Mouse (Mus musculus) frontal cortex, postnatal 14 days (tissue): ENCODE measurements around the gene Adgrb2.
A peak's percentile ranks its signal among the peaks of the same experiment; 100 is the strongest.

Source experiments
- DNase-seq, 2 experiments: peaks; one replicate each; pipeline ENCODE4 v3.0.0; 2022; ENCODE audit warnings: low spot score in 2 of 2

Adgrb2 gene

GRCm38 (mm10) chr4:130031146-130031545 is 46.5 kb downstream of the Adgrb2 start:
- DNase-seq = no peak

GRCm38 (mm10) chr4:130033496-130033895 is 48.8 kb downstream of the Adgrb2 start:
- DNase-seq = no peak

GRCm38 (mm10) chr4:130036112-130036511 is 51.4 kb downstream of the Adgrb2 start:
- DNase-seq = no peak

GRCm38 (mm10) chr4:130036573-130037401 is 52.1 kb downstream of the Adgrb2 start:
- DNase-seq = peak in 1 of 2 experiments; percentile 65

- DNase-seq = no peak
Measured at GRCm38 (mm10) chr4:130039351-130039750, 54.7 kb downstream of the Adgrb2 start.

GRCm38 (mm10) chr4:130041076-130041475 is 56.4 kb downstream of the Adgrb2 start:
- no peak for DNase-seq

GRCm38 (mm10) chr4:130044211-130044610 is 59.5 kb downstream of the Adgrb2 start:
- DNase-seq = no peak

- DNase-seq = no peak
Measured at GRCm38 (mm10) chr4:130045609-130046008, 60.9 kb downstream of the Adgrb2 start.

GRCm38 (mm10) chr4:130047331-130048202 is 62.9 kb downstream of the Adgrb2 start, which contains the start of gene Col16a1:
Gene Col16a1, plus strand, starts transcription at chr4:130047840.
- DNase-seq = peak; percentile 58 to 65

GRCm38 (mm10) chr4:130048203-130048479 is 63.5 kb downstream of the Adgrb2 start:
- DNase-seq = no peak

GRCm38 (mm10) chr4:130050056-130050824 is 65.6 kb downstream of the Adgrb2 start:
- no peak for DNase-seq

GRCm38 (mm10) chr4:130052283-130052682 is 67.6 kb downstream of the Adgrb2 start:
- no peak for DNase-seq

GRCm38 (mm10) chr4:130053111-130053510 is 68.4 kb downstream of the Adgrb2 start:
- no peak for DNase-seq

GRCm38 (mm10) chr4:130054727-130055126 is 70.1 kb downstream of the Adgrb2 start:
- no peak for DNase-seq

- no peak for DNase-seq
Measured at GRCm38 (mm10) chr4:130055160-130056010, 70.7 kb downstream of the Adgrb2 start.

- no peak for DNase-seq
Measured at GRCm38 (mm10) chr4:130056011-130056322, 71.3 kb downstream of the Adgrb2 start.

- no peak for DNase-seq
Measured at GRCm38 (mm10) chr4:130056471-130056870, 71.8 kb downstream of the Adgrb2 start.

GRCm38 (mm10) chr4:130060937-130061336 is 76.3 kb downstream of the Adgrb2 start:
- no peak for DNase-seq

- no peak for DNase-seq
Measured at GRCm38 (mm10) chr4:130063191-130063590, 78.5 kb downstream of the Adgrb2 start.

GRCm38 (mm10) chr4:130066816-130067215 is 82.1 kb downstream of the Adgrb2 start:
- no peak for DNase-seq

GRCm38 (mm10) chr4:130070523-130070922 is 85.9 kb downstream of the Adgrb2 start:
- no peak for DNase-seq
